Mouse (Mus musculus) fat pad, adult 2 months (tissue): ENCODE results near the gene Pctp.

ENCODE experiments used
- DNase-seq: peaks from one replicate; pipeline ENCODE4 v3.0.0-alpha.2; 2011; ENCODE audit warnings: low read depth, low spot score; ENCODE audit errors: extremely low read depth

The Pctp gene

DNA sequence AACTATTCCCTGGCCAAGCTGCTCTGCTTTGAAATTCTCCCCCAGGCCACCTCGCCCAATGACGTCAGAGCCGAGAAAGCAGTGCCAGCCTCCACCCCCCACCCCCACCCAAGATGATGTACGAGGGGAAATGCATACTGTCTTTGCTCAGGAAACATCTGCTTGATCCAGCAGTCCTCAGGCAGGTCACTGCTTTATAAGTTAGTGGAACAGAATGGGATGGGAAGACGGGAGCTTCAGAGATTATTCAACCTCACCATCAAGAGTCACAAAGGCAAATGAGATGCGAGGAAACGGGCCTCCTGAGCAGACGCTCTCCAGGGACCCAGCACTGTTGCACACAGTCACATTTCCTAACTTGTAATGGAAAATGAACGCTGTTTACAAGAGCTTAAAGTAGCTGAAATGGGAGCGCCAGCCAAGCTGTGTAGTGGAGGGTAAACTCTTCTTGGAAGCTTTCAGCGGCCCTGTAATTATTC, 24.3 kb downstream of the Pctp start:
- DNase-seq: no peak

GRCm38 (mm10) chr11:89977746-89978352, 24.8 kb downstream of the Pctp start:
- DNase-seq: no peak

DNA sequence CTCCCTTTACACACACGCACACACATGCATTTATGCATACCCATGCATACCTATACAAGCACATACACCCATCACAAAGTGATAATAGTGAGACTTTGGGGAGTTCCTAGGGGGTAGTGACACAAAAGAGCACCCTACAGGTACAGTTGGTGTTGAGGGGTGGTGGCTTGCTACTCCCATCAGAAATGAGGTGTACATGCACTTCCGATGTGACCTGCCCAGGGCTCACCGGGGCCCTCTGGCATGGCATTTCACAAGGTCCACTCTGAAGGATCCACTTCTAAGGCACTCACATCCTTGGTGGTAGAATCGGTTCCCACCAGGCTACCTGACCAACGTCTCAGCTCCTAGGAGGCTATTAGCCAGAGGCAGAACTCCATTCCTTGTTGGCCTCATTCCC, 26.3 kb downstream of the Pctp start:
- no peak for DNase-seq

- no peak for DNase-seq
These were observed 31.4 kb downstream of the Pctp start for GRCm38 (mm10) chr11:89971296-89971695.

GRCm38 (mm10) chr11:89970726-89971125, 32.0 kb downstream of the Pctp start:
- no peak for DNase-seq

DNA sequence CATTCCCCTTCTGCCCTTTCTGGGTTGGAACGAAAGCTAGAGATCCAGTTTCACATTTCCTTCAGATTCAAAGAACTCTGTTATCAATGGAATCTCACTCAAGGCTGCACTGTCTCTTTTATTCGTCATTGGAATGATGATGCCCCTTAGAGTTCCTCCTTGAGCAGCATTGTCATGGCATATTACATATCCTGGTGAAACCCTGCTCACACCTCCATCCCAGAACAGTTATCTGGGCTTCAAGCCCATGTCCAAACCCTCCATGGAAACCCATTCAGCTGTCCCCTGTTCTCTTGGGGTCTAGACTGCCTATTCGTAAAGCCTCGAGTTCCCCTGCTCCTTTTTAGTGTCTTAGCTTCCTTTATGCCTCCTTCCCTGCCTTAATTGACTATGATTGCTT, 33.6 kb downstream of the Pctp start:
- DNase-seq: no peak

DNA sequence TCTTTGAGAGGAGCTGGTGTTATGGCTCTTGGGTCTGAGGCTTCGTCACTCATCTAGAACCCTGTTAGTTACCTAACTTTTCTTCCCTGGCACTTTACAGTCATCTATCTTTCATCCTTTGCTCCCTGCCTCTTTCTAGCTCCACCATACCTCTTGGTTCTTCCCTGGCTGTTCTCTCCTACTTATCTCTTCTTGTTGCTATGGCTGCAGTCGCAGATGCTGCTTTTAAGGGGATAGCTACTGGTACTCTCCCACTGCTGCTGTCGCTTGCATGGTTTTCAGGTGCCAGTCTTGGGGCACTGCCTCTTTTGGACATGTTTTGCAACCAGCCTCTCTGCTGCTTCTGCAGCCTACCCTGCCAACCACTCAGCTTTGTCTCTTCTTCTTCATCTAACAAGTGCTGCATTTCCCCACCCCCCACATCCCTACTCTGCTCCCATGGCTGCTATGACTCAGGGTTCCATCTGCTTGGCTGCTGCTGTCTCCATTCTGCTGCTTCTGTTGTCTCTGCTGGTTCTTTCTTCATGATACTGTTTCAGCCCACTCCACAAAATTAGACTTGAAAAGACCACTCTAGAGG, 51.9 kb downstream of the Pctp start:
- DNase-seq: no peak

DNA sequence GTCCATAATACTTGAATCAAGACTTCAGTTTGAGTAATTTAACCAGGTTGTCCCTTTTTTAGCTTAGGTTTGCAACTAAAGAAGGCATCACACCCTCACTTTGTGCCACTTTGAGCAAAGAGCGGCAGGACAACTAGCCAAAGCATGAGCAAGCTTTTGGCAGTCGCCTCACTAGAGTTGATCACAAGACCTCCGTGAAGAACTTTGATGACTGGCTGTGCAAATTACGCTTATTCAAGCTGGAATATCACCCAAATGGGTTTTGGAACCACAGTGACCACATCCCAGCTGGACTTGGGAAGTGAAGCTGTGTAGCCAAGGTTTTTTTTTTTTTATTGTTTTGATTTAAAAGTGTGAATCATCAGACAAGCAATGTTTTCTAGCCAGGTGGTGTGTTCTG, 54.9 kb downstream of the Pctp start:
- DNase-seq: no peak

GRCm38 (mm10) chr11:89945159-89945558, 57.5 kb downstream of the Pctp start:
- no peak for DNase-seq

- DNase-seq: no peak
These were observed 65.5 kb downstream of the Pctp start for GRCm38 (mm10) chr11:89937241-89937640.
